Mouse (Mus musculus) common myeloid progenitor, adult 5-6 weeks (primary cell): ENCODE data around the gene Pgm2l1. TPM values are rescaled to one million over a fixed set of nuclear protein-coding genes. Genes with fewer than 3 reads are reported as not detected.

Source experiments
- ATAC-seq: replicated peaks from 2 replicates; pipeline ENCODE4 v1.8.0; 2016; ENCODE audit warnings: low read depth, mild to moderate bottlenecking, moderate TSS enrichment, inconsistent platforms; ENCODE audit not compliant: poor library complexity, severe bottlenecking
- total RNA-seq: library from RNA; stranded (forward); fragments of 200-1000, 187-1606 nt; gene quantifications from 2 replicates; pipeline ENCODE4 v1.2.3, GENCODE M21; 2017

The Pgm2l1 gene
- total RNA-seq, 1 experiment from 2014 or later: 20.1 TPM

DNA sequence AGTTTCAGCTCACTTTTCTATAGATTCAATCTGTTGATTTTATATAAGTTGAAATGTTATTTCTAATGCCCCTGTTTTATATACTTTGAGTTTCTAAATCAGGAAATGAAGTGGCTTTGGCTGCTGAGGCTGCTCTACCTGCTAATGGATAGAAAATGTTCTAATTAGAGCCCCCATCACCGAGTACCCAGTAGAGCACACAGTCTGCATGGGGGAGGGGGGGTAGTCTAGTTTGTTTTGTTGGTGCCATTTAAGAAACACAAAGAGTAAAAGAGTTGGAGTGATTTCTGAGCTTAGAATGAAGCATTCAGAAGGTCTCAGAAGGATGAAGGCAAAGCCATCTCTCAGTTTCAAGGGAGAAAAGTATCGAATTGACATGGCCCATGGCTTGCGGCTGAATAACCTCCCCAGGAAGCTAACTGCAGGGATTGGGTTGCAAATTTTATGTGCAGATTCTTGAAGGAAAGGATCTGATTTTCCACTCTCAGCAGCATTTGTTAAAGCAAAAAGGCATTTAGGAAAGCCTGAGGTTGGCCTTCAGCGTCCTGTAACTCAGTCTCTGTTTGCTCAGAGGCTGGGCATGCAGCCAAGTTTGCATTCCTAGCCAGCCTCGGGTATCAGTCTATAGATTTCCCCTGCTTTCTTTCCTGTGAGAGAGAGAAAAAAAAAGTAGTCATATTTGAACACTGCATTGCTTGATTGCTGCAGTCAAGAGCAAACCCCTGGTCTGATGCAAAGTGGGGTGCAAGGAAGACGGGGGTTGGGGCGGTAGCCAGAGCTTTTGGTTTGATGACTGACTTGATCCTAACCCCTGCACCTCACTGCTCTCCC lies 60.8 kb downstream of the Pgm2l1 start:
- ATAC-seq: no peak

DNA sequence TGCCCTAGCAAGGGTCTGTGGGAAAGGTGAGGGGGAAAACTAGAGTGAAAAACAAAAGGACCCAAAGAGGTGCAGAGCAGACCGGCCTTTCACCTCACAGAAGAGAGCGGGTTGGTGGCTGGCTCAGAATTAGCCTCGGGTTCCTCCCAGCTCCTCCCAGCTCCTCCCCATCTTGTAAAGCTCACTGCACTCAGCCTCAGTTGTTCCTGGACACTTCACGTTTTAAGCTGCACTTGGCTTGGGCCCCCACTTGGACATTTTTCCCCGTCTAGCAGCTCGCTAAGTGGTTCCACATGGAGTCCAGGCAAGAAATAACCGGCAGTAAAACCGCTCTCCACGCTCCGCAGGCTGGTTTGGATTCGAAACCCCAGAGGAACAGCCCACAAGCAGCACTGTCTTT lies 61.4 kb downstream of the Pgm2l1 start:
- ATAC-seq: no peak

DNA sequence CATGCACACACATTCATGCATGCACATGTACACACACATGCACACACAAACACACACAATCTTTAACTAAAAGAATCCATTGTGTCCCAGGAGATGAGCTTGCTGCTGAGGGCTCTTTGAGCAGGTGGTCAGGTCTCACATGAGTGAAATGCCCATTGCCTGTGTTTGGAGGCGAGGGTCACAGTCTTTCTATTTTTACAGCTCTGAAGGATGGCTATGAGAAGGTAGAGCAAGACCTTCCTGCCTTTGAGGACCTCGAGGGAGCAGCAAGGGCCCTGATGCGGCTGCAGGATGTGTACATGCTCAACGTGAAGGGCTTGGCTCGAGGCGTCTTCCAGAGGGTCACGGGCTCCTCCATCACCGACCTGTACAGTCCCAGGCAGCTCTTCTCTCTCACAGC lies 66.4 kb downstream of the Pgm2l1 start:
- no peak for ATAC-seq

DNA sequence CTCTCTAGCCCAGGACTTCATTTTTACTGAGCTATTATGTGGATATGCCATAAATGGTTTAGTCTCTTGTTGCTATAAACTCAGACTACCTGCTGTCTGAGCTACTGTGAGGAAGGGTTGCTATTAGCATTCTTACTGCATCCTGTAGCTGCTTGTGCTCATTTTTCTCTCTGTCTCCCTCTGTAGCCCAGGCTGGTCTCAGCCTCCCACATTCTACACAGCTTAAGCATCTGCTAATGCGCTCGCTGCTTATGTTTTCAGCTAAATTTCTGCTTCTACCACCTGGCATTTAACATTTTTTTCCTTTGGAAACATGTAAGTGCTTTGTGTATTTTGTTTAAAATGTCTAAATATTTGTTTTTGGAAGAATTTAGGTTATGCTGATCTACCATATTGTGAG lies 68.6 kb downstream of the Pgm2l1 start:
- no peak for ATAC-seq

DNA sequence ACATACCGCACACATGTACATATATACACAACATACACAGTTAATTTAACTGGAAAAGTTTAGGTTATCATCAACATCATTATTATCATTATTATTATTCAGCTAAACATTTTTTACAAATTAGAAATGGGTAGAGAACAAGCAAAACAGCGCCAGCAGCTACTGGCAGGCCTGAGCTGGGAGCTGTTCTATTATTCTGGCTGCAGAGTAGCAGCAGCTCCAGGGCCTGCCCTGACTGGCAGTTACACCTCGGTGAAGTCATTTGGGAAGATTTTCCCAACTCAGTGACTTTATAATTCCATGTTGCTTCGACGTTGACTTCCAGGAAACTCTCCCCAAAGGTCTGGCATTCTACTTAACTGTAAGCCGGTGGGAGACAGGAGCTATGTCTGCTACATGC lies 69.5 kb downstream of the Pgm2l1 start:
- ATAC-seq: no peak

DNA sequence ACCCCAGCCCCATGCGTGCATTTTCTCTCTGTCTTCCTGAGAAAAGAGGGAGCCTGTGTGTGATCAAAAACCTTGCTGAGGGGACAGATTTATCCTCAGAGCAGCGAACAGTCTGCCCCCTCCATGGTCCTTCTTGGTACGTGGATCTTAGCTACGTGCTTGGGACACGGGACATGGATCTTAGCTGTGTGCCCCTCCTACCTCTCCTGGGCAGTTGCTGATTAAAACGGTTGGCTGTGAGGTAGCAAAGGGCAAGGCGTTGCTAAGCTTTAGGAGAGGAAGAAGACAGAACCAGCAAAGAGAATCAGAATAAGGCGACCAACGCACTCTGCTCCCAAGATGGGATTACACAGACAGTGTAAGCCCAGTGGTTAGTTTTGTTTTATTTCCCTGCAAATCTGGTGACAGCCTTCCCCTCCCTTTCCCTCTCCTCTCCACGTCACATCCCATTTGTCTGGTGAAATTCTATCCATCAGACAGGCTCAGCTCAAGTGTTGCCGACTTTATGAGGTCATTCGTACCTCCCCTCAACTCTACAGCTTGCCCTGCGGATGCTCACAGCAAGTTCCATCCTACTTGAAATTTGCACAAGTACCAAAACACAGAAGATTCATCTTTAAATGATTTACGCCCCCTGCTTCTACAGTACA lies 71.8 kb downstream of the Pgm2l1 start:
- no peak for ATAC-seq

DNA sequence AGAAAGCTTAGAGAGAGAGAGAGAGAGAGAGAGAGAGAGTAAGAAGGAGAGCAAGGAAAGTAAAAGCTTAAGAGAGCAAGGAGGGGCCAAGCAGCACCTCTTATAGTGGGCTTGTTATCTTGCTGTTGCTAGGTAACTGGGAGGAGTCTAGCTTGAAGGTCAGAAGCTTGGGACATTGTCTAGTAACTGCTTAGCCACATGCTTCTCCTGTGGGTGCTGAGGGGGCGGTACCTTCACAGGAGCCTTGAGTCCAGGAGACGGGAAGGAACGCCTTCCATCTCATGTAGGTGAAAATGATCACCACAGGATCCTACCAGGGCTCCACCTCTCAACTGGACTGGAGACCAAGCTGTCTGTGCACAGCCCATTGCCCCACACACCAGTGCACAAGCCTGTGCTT lies 74.2 kb downstream of the Pgm2l1 start:
- ATAC-seq: no peak

DNA sequence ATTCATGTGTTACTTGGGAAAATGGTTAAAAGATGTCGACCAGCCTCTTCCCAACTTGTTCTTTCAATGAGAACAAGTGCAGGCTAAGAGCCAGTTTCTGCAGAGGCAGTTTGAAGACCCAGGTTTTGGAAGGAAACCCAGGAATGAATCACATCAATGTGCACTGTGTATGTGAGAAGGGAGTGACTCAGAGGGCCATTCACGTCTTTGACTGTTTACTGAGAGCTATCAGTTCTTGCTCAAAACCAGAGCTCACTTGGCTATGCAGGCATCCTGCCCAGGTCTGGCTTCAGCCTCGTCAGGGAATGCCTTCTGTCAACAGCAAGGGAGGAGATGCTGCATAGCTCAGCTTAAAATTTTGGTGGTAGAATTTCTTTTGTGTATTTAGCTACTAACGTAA lies 75.1 kb downstream of the Pgm2l1 start:
- ATAC-seq: no peak

DNA sequence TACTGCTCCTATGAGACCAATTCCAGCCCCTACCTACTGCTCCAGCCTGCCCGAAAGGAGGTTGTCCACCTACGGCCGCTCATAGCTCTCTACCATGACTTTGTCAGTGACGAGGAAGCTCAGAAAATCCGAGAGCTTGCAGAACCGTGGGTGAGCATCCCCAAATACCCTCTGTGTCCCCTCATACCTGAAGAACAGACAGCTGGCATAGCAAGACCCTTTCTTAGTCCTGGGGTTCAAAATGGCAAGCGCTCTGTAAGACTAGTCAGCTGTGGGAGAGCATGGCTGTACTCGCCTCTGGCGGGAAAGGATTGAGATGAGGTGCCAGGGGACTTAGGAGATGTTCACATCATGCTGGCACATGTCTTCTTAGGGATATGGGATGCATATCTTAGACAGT lies 78.7 kb downstream of the Pgm2l1 start:
- ATAC-seq: no peak

DNA sequence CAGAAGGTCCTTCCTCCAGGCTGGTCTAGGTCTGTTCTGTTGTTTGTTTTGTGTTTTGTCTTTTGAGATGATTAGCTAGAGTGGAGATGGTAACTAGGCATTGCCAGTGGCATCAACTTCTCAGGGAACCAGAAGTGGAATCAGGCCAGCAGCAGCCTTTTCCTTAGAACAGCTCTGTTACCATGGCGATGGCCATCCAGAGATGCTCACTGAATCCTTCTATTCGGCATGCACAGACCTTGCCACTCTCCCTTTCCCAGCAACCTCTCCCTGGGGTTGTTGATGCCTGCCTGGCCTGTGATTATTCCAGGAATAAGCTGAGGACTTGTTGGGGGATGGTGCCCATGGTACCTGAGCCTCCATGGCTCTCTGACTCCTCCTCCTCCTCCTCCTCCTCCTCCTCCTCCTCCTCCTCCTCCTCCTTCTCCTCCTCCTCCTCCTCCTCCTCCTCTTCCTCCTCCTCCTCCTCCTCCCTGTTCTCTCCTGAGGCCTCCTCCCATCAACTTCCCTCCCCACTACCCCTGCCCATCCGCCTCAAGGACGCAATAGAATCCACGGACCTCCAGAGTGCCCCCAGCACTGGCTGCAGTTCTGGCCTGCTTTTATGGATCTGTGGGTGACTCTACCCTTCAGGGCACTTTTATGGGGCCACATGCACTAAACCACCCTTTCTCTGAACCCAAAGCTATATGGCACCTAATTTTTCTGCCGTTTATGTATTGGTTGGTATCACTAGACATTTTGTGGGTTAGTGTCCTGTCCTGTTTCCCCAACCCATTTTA lies 80.9 kb downstream of the Pgm2l1 start:
- ATAC-seq: no peak

DNA sequence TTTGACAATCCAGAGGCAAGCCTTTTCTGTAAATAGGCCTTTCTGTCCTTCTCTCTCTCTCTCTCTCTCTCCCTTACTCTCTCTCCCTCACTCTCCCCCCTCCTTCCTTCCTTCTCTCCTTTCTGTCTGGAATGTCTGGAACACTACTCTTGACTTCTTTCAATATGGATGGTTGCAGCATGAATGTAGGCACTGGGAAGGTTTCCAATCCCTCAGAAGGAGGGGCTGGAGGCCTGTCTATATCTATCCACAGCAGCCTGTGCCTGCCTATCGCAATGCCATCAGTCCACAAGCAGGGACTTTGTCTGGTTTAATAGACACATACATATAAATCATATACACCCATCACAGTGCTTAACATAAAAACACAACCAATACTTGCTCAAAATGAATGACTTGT lies 82.0 kb downstream of the Pgm2l1 start:
- ATAC-seq: no peak

DNA sequence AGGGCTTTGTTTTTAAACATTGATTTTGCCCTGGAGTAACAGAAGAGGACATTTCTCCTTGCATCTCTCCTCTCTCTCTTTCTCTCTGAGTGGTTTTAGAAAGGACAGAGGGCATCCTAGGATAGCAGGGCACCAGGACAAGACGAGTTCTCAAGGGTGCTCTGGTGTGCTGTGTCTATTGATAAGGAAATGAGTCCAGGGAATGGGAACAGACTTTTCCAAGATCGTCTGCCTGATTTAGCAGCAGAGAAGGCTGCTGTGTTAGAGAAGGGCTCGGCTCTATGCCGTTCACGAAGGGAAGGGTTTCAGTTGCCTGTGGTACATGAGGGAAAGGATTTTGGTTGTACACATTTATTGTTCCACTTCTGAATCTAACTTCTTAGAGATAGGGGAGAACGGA lies 82.5 kb downstream of the Pgm2l1 start:
- no peak for ATAC-seq

DNA sequence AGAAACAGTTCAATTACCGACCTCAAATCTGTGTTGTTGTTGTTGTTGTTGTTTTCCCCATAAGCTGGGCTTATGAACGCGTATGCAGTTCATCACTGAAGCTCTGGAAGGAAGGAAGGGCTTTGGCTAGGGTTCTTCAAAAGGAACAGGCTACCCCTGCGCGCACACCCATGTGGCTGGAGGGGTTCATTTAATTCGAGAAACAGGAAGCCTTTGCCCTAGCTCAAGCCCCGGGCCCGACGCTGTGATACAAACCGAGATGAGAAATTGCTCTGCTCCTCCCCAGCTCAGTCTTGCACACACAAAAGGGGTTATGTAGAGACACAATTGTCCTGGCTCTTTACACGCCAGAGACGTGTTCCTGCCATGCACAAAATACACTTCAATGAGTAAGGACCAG lies 83.1 kb downstream of the Pgm2l1 start:
- ATAC-seq: no peak

DNA sequence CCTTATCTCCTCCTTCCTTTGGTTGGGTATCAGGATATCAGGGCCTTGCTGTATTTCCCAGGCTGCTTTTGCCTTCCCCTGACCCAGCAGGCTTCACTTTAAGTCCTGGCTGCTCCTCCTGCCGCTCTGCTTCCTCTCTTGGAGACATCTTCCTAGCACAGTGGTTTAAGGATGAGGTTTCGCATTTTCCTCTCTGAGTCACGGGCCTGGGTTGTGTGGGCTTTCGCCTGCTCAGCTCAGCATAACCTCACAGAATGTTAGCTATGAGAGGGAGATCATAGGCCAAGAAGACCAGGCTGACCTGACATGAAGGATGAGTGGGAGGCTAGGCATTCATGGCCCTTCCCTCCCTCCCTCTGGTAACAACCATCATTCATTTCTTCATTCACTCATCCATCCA lies 85.5 kb downstream of the Pgm2l1 start:
- no peak for ATAC-seq

DNA sequence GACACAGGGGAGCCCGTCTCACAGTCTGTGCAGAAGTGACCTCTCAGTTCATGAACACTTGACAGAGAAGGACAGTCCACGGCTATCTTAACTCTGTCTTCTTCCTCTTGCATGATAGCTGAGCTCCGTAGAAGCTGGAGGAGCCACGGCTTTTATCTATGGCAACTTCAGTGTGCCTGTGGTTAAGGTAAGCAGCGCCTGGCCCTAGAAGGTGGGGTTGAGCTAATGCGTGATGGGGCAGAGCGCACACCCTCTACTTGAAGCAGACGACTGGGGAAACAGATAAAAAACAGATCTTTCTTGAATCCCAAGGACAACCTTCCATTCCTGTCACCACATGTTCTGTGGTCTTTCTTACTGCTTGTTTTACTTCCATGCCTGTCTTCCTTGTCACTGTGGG lies 89.7 kb downstream of the Pgm2l1 start:
- ATAC-seq: peak; percentile 52; the same call in 1 of the 2 replicates

DNA sequence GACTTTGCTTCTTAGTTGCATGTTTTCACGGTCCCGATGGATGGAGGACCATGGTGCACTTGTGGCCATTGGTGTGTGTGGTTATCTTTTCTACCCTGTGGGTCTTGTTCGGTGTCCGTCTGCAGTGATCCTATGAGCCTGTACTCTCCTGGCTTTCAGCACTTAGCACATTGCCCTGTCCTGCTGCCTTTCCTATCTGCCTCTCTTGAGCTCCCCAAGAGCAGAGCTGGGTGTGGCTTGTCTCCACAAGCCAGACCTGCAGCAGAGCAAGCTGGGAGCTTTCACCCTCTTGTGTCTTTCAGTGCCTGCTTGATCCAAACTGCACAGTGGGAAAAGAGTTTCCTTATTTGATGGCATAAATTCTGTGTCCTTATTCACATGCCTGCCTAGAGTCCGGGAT lies 90.3 kb downstream of the Pgm2l1 start:
- no peak for ATAC-seq

DNA sequence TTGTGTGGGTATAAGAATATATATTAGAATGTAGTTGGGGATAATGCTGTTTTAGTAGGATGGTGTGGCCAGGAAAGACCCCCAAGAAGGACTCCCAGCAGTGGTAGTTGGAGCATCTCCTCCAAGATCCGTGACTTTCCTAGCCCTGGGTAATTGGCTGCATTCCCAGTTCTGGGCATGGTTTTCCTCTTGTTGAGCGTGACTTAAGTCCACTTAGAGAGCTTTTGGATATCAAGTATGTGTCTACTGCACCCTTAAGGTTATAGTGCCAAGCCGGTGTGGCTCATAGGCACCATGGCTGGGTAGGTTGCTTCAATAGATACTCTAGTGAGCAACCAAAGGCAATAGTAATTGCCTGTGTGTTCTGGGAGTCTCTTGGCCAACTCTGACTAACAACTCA lies 96.5 kb downstream of the Pgm2l1 start:
- no peak for ATAC-seq

DNA sequence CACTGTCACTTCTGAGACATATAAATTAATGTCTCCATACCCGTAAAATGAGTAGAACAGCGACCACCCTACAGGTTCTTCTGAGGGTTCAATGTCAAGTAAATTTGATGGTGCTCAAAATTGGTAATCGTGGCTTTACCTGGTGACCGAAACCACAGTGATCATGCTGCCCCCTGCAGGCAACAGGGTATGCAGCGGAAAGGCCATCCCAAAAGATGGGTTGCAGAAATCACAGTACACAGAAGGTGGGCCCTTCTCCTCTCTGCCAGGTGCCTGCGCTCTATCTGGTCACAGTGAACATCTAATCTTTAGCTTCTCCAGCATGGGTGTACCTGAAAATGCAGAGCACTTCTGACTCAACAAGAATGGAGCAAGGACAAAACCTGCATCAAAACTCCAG lies 98.3 kb downstream of the Pgm2l1 start:
- no peak; the same call in 1 of the 2 replicates for ATAC-seq

DNA sequence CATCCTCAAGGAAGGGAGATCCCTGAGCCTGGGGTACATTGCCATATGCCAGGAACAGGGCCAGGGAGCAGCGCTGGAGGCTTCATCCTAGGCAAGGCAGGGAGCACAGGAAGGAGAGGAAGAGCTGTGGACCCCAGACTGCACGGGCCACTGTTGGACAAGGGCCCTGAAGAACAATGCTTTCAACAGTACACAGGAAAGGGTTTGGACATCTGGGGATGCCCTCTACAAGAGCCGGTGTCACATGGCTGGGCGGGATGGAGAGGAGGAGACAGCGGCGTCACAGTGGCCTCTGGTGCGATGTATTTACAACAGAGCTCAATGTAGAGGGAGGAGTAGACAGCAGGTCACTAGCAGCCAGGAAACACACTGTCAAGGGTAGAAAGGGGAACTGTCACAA lies 100.3 kb downstream of the Pgm2l1 start:
- ATAC-seq: no peak
